Mouse (Mus musculus) spleen, adult 2 months (tissue): ENCODE data around the gene Fras1.

Experiments
- CTCF ChIP-seq: fragments of 200-500 bp; IDR thresholded peaks from 2 replicates; pipeline ENCODE4 v1.5.1; 2011; ENCODE audit warnings: mild to moderate bottlenecking, inconsistent platforms; ENCODE audit not compliant: insufficient read depth, insufficient read length, insufficient replicate concordance; ENCODE audit errors: extremely low read depth
- POLR2A ChIP-seq: fragments of 200-500 bp; IDR thresholded peaks from 2 replicates; pipeline ENCODE4 v1.6.1; 2011; ENCODE audit warnings: low read depth, low read length, inconsistent platforms

DNA sequence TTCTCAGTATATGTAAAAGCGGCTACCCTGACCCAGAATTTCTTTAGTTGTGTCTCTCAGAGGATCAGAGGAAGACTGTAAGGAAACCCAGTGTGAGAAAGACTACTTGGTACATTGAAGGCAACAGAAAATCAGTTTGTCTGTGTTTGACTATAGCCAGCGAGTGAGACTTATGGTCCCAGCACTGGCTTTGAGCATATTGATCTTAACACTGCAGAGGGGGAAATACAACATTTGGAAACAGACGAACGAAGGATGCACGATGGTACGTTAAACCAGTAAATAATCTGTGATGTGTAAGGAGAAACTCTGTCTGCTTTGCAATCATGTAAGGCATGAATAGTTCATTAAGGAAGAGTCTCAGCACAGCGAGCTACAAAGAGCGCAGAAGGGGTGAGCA, 51.6 kb downstream of the Fras1 start:
- TF ChIP-seq CTCF (no peak), POLR2A (no peak)
